ENCODE assay signal across 32 mouse cellular contexts in the genomic region with DNA sequence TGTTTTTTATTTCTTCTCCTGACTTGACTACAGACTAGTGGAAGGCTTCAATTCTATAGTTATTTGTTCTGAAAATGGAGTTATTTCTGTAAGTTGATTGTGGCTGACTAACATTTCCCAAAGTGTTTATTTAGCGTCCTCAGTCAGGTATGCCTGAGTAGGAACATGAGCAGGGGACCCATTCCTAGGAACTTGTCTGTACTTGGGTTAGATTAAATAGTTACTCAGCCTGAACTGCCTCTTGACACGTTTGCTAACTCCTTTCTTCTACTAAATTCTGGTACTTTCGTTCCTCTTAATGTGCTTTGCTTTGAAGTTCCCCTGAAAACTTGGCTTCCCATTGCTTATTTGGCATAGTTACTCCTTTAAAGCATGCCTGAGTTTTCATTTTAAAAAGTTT. TPM values are rescaled to one million over a fixed set of nuclear protein-coding genes. Genes with fewer than 3 reads are reported as not detected.
DNase-seq lines count a peak whose midpoint lies in the region; ATAC-seq and TF ChIP-seq lines count a peak whose summit lies in the region.
"Had no signal": no experiment of that assay in that cellular context is flagged by ENCODE, and none has a peak within 500 bp of the region (broad histone marks: within the 10 kb centered on the region; RNA-seq: fewer than 3 reads in every experiment).

No protein-coding gene starts in this region.

- 56% methylated on average over 3 of the region's 3 CpGs for WGBS in embryonic facial prominence, embryonic 14.5 days
- WGBS in embryonic facial prominence, embryonic 10.5 days, result 72% methylated on average over 3 of the region's 3 CpGs
- 45% methylated on average over 3 of the region's 3 CpGs for WGBS in lung, postnatal 0 days
- 72% methylated on average over 3 of the region's 3 CpGs for WGBS in hindbrain, embryonic 11.5 days

- H3K4me3 ChIP-seq in embryonic facial prominence, embryonic 14.5 days (ENCODE audit: low read depth, low read length), result no peak overlapping the region
- no peak overlapping the region for H3K4me3 ChIP-seq in embryonic facial prominence, embryonic 10.5 days
- no peak overlapping the region for H3K4me3 ChIP-seq in layer of hippocampus, adult 2 months
- no peak overlapping the region for H3K4me3 ChIP-seq in lung, postnatal 0 days (ENCODE audit: low read depth, low read length)
- no peak overlapping the region for H3K4me3 ChIP-seq in hindbrain, embryonic 11.5 days (ENCODE audit: low read depth, low read length)
- H3K4me3 ChIP-seq: forebrain, embryonic 15.5 days; hindbrain, embryonic 13.5 days; limb, embryonic 12.5 days; midbrain, embryonic 10.5 days; midbrain, embryonic 15.5 days had no signal

- ATAC-seq in embryonic facial prominence, embryonic 14.5 days (ENCODE audit: low read depth), result peak; percentile 75; the same call in 1 of the 2 replicates
- ATAC-seq in lung, postnatal 0 days, result peak; percentile 93
- no peak for ATAC-seq in hindbrain, embryonic 11.5 days (ENCODE audit: low FRiP score)
- ATAC-seq: activated CD4-positive, CD25-positive, alpha-beta regulatory T cell, adult 4 months; forebrain, embryonic 15.5 days; intestine, embryonic 16.5 days; midbrain, embryonic 15.5 days had no signal

- TF ChIP-seq EP300 in lung, postnatal 0 days (IDR thresholded peaks at IDR 0.05), result peak; percentile 80

- H3K27me3 ChIP-seq in embryonic facial prominence, embryonic 14.5 days (replicated peaks; ENCODE audit: control insufficient read depth, insufficient read depth, low read length), result no peaks in the 10 kb centered on the region
- no peaks in the 10 kb centered on the region for H3K27me3 ChIP-seq in embryonic facial prominence, embryonic 10.5 days (replicated peaks; ENCODE audit: low read depth, poor library complexity, severe bottlenecking)
- H3K27me3 ChIP-seq in lung, postnatal 0 days (replicated peaks; ENCODE audit: insufficient read depth, low read length), result no peaks in the 10 kb centered on the region
- no peaks in the 10 kb centered on the region for H3K27me3 ChIP-seq in hindbrain, embryonic 11.5 days (ENCODE audit: control insufficient read depth, insufficient read depth, low read length)
- H3K27me3 ChIP-seq: CH12.LX; forebrain, embryonic 15.5 days; hindbrain, embryonic 13.5 days; limb, embryonic 12.5 days; midbrain, embryonic 15.5 days had no signal

- H3K4me1 ChIP-seq in embryonic facial prominence, embryonic 14.5 days (ENCODE audit: control insufficient read depth, insufficient read depth, low read length), result no peaks in the 10 kb centered on the region; the same call in 1 of the 2 replicates
- H3K4me1 ChIP-seq in embryonic facial prominence, embryonic 10.5 days, result peaks cover 21% of the 10 kb centered on the region
- no peaks in the 10 kb centered on the region; the same call in 1 of the 2 replicates for H3K4me1 ChIP-seq in lung, postnatal 0 days (ENCODE audit: insufficient read depth, low read depth, low read length)
- no peaks in the 10 kb centered on the region for H3K4me1 ChIP-seq in hindbrain, embryonic 11.5 days (replicated peaks; ENCODE audit: control insufficient read depth, insufficient read depth, low read length)
- H3K4me1 ChIP-seq: forebrain, embryonic 15.5 days; hindbrain, embryonic 13.5 days; midbrain, embryonic 15.5 days had no signal

- peak; percentile 30 for DNase-seq in embryonic facial prominence, embryonic 14.5 days (ENCODE audit: low spot score)
- DNase-seq in embryonic facial prominence, embryonic 10.5 days (ENCODE audit: low spot score), result no peak
- no peak for DNase-seq in layer of hippocampus, adult 2 months (ENCODE audit: low spot score in 2 of 2)
- DNase-seq in layer of hippocampus, adult 11-12 months (ENCODE audit: low spot score), result no peak
- peak; percentile 88 for DNase-seq in lung, postnatal 0 days (ENCODE audit: low spot score)
- no peak for DNase-seq in lung, postnatal 10 days
- DNase-seq in hindbrain, embryonic 11.5 days (ENCODE audit: low spot score), result no peak
- DNase-seq: adrenal gland, adult 2 months; adrenal gland, postnatal 36 days; cerebellum, adult 2 months; cerebellum, postnatal 14 days; gastrocnemius, postnatal 36 days; heart, postnatal 36 days; right cerebral cortex, postnatal 25 days had no signal

- no peak overlapping the region for H3K4me2 ChIP-seq in embryonic facial prominence, embryonic 14.5 days (ENCODE audit: low read depth, low read length)
- peak overlapping the region; percentile 22 for H3K4me2 ChIP-seq in lung, postnatal 0 days (replicated peaks; ENCODE audit: low read depth, low read length)
- H3K4me2 ChIP-seq in hindbrain, embryonic 11.5 days (replicated peaks; ENCODE audit: low read depth, low read length), result no peak overlapping the region
- H3K4me2 ChIP-seq: forebrain, embryonic 15.5 days; heart, embryonic 11.5 days; hindbrain, embryonic 13.5 days; limb, embryonic 12.5 days; liver, embryonic 11.5 days; midbrain, embryonic 15.5 days had no signal

- peaks cover 46% of the 10 kb centered on the region for H3K36me3 ChIP-seq in embryonic facial prominence, embryonic 14.5 days (ENCODE audit: control insufficient read depth, insufficient read depth, low read length)
- peaks cover 27% of the 10 kb centered on the region for H3K36me3 ChIP-seq in embryonic facial prominence, embryonic 10.5 days (replicated peaks)
- H3K36me3 ChIP-seq in lung, postnatal 0 days (ENCODE audit: insufficient read depth, low read length), result peaks cover 19% of the 10 kb centered on the region
- no peaks in the 10 kb centered on the region for H3K36me3 ChIP-seq in hindbrain, embryonic 11.5 days (ENCODE audit: control insufficient read depth, insufficient read depth, low read length)
- H3K36me3 ChIP-seq: midbrain, embryonic 15.5 days had no signal

- no peaks in the 10 kb centered on the region for H3K9me3 ChIP-seq in embryonic facial prominence, embryonic 14.5 days (ENCODE audit: control insufficient read depth, low read length)
- no peaks in the 10 kb centered on the region for H3K9me3 ChIP-seq in embryonic facial prominence, embryonic 10.5 days
- H3K9me3 ChIP-seq in lung, postnatal 0 days (ENCODE audit: low read length), result no peaks in the 10 kb centered on the region
- no peaks in the 10 kb centered on the region for H3K9me3 ChIP-seq in hindbrain, embryonic 11.5 days (ENCODE audit: control insufficient read depth, low read length)
- H3K9me3 ChIP-seq: forebrain, embryonic 15.5 days; hindbrain, embryonic 13.5 days; limb, embryonic 12.5 days; midbrain, embryonic 10.5 days; midbrain, embryonic 15.5 days had no signal

- no peak for TF ChIP-seq CTCF in layer of hippocampus, adult 2 months (conservative IDR thresholded peaks at IDR 0.05)
- TF ChIP-seq CTCF in lung, postnatal 0 days (IDR thresholded peaks at IDR 0.05), result no peak

- H3K9ac ChIP-seq in embryonic facial prominence, embryonic 14.5 days (ENCODE audit: low read depth, low read length), result no peak overlapping the region
- no peak overlapping the region for H3K9ac ChIP-seq in lung, postnatal 0 days (replicated peaks; ENCODE audit: low read depth)
- no peak overlapping the region for H3K9ac ChIP-seq in hindbrain, embryonic 11.5 days (ENCODE audit: low read depth, low read length)
- H3K9ac ChIP-seq: forebrain, embryonic 15.5 days; hindbrain, embryonic 13.5 days; limb, embryonic 12.5 days; midbrain, embryonic 15.5 days had no signal

- no peak overlapping the region for H3K27ac ChIP-seq in embryonic facial prominence, embryonic 14.5 days (replicated peaks; ENCODE audit: low read depth, low read length)
- no peak overlapping the region for H3K27ac ChIP-seq in embryonic facial prominence, embryonic 10.5 days (replicated peaks)
- H3K27ac ChIP-seq in layer of hippocampus, adult 2 months, result 0 out of 2 replicates have a peak overlapping the region, but pooled peaks have one; percentile 25
- H3K27ac ChIP-seq in lung, postnatal 0 days (ENCODE audit: low read length), result no peak overlapping the region
- no peak overlapping the region for H3K27ac ChIP-seq in hindbrain, embryonic 11.5 days (ENCODE audit: low read depth, low read length)
- H3K27ac ChIP-seq: forebrain, embryonic 15.5 days; hindbrain, embryonic 13.5 days; limb, embryonic 12.5 days; midbrain, embryonic 10.5 days; midbrain, embryonic 15.5 days had no signal

RNA-seq across cellular contexts. Expression of a gene that starts 30.3 kb away (rescaled TPM):
- 16.6 and 17.5 TPM in 2 replicates for polyA plus RNA-seq in embryonic facial prominence, embryonic 14.5 days (2014; fragmentation: Nextera tagmentation; extraction: Ambion mirVana)
- polyA plus RNA-seq in embryonic facial prominence, embryonic 10.5 days (2016; fragmentation: Nextera tagmentation; extraction: Ambion mirVana), result 6.1 and 6.6 TPM in 2 replicates
- 10 to 100 TPM; 41.4 to 44.0 TPM for total RNA-seq in layer of hippocampus, adult 2 months (2021)
- polyA plus RNA-seq in lung, postnatal 0 days (2015; fragmentation: Nextera tagmentation; extraction: Ambion mirVana), result 7.2 and 7.6 TPM in 2 replicates
- 7.8 and 8.0 TPM in 2 replicates for polyA plus RNA-seq in hindbrain, embryonic 11.5 days (2014; fragmentation: Nextera tagmentation; extraction: Ambion mirVana)

RNA-seq across cellular contexts. Expression of a gene that starts 42.1 kb away (rescaled TPM):
- 11.5 and 11.9 TPM in 2 replicates for polyA plus RNA-seq in embryonic facial prominence, embryonic 14.5 days (2014; fragmentation: Nextera tagmentation; extraction: Ambion mirVana)
- polyA plus RNA-seq in embryonic facial prominence, embryonic 10.5 days (2016; fragmentation: Nextera tagmentation; extraction: Ambion mirVana), result 9.4 and 16.2 TPM in 2 replicates
- under 1 TPM in 1 of 2 experiments, not detected in 1; 0.37 TPM for total RNA-seq in layer of hippocampus, adult 2 months (2021)
- not detected in 2 replicates for polyA plus RNA-seq in lung, postnatal 0 days (2015; fragmentation: Nextera tagmentation; extraction: Ambion mirVana)
- polyA plus RNA-seq in hindbrain, embryonic 11.5 days (2014; fragmentation: Nextera tagmentation; extraction: Ambion mirVana), result 12.6 and 23.8 TPM in 2 replicates
- total RNA-seq: adrenal gland, adult 2 months; adrenal gland, postnatal 36 days; CH12.LX; ES-E14; gastrocnemius, postnatal 36 days; heart, postnatal 36 days; megakaryocyte progenitor cell, adult 5-6 weeks had no signal
- polyA plus RNA-seq: activated CD4-positive, CD25-positive, alpha-beta regulatory T cell, adult 4 months; adrenal gland, adult 2 months; C2C12; cortical plate, adult 2 months; heart, embryonic 11.5 days; heart, embryonic 16.5 days; intestine, embryonic 16.5 days; large intestine, adult 2 months; liver, embryonic 16.5 days; urinary bladder, adult 2 months had no signal

Comparison
In these comparisons a context has a peak if more than half of its experiments do, and no peak if none do; other contexts are left out.
1. DNase-seq: peak in embryonic facial prominence, embryonic 14.5 days (single experiment) and lung, postnatal 0 days (single experiment); none in embryonic facial prominence, embryonic 10.5 days (single experiment), layer of hippocampus, adult 2 months (0 of 2), layer of hippocampus, adult 11-12 months (single experiment), lung, postnatal 10 days (single experiment) and hindbrain, embryonic 11.5 days (single experiment).
2. RNA of a gene that starts 42.1 kb away (polyA plus RNA-seq): 9.4 to 16.2 TPM in embryonic facial prominence, embryonic 10.5 days, 12.6 to 23.8 TPM in hindbrain, embryonic 11.5 days and 11.5 to 11.9 TPM in embryonic facial prominence, embryonic 14.5 days; not detected in lung, postnatal 0 days; every median in the first group is over 10 times any median in the second.